Mouse (Mus musculus): ENCODE measurements around the gene Arhgap32. TPM values are rescaled to one million over a fixed set of nuclear protein-coding genes. Genes with fewer than 3 reads are reported as not detected.
A peak's percentile ranks its signal among the peaks of the same experiment; 100 is the strongest.

Arhgap32 gene
- total and polyA plus RNA-seq, 3 experiments, result 0.38 to 0.41 TPM; not detected in 1

DNA sequence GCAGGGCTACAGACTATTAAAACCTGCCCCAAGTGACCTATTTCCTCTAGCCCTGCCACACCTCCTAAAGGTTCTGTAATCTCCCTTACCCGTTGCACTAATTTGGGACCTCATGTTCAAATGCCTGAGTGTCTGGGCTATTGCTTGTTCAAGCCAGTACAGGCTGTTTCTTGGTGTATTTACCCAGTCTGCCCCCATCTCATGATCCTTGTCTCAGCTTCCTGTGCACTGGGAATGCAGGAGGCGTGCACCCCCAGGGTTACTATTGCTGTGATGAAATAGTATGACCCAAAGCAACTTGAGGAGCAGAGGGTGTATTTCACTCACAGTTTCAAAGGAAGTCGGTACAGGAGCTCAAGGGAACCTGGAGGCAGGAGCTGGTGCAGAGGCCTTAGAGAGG, 26.9 kb downstream of the Arhgap32 start:
- Histone ChIP-seq H3K36me3 (replicated peaks in 1 of 2; ENCODE audit: control insufficient read depth in 1 of 2, insufficient read depth in 1 of 2, low read length in 1 of 2) (no peaks in the 10 kb centered on the region), H3K27me3 (replicated peaks) (no peaks in the 10 kb centered on the region), H3K4me3 (replicated peaks in 1 of 3; ENCODE audit: low read depth in 2 of 3, low read length in 2 of 3, poor library complexity in 1 of 3) (no peak overlapping the region), H3K27ac (ENCODE audit: insufficient read depth, low read depth) (no peak overlapping the region), H3K9ac (ENCODE audit: insufficient read depth, low read depth) (no peak overlapping the region), H3K4me1 (ENCODE audit: control insufficient read depth in 1 of 2, insufficient read depth in 2 of 2) (peaks cover 10 to 33% of the 10 kb centered on the region in 2 experiments), H3K9me3 (replicated peaks; ENCODE audit: low read length) (no peaks in the 10 kb centered on the region), H3K79me2 (replicated peaks; ENCODE audit: control insufficient read depth, extremely low read depth, insufficient read depth, poor library complexity, severe bottlenecking) (no peaks in the 10 kb centered on the region), H3K4me2 (ENCODE audit: insufficient read depth, low read depth, poor library complexity, severe bottlenecking) (no peak overlapping the region)
- DNase-seq (ENCODE audit: extremely low read depth), result no peak
- in situ Hi-C loops (cut with MboI; ENCODE audit: low pct_ligation_motif_present, low pct_unique_long_range_greater_than_20kb, low sequenced_read_pairs), result no loop called here
- TF ChIP-seq PAX5 (IDR thresholded peaks at IDR 0.05; ENCODE audit: low read length) (no peak), EP300 (IDR thresholded peaks at IDR 0.05; ENCODE audit: low read length) (no peak), ZNF384 (IDR thresholded peaks at IDR 0.05; ENCODE audit: low read depth, low read length) (no peak)
- dilution Hi-C loops (cut with MboI; ENCODE audit: extremely low pct_ligation_motif_present, extremely low pct_unique_long_range_greater_than_20kb, low sequenced_read_pairs), result no loop called here

GRCm38 (mm10) chr9:32143451-32143850, 27.5 kb downstream of the Arhgap32 start:
- no peak overlapping the region for H3K27ac ChIP-seq (ENCODE audit: insufficient read depth, low read depth)
- dilution Hi-C loops (cut with MboI; ENCODE audit: extremely low pct_ligation_motif_present, extremely low pct_unique_long_range_greater_than_20kb, low sequenced_read_pairs) (no loop called here), in situ Hi-C loops (cut with MboI; ENCODE audit: low pct_ligation_motif_present, low pct_unique_long_range_greater_than_20kb, low sequenced_read_pairs) (no loop called here)
- DNase-seq (ENCODE audit: extremely low read depth), result no peak
- H3K4me1 ChIP-seq (ENCODE audit: control insufficient read depth in 1 of 2, insufficient read depth in 2 of 2), result peaks cover 7 to 26% of the 10 kb centered on the region in 2 experiments
- no peak overlapping the region for H3K9ac ChIP-seq (ENCODE audit: insufficient read depth, low read depth)
- no peaks in the 10 kb centered on the region for H3K36me3 ChIP-seq (replicated peaks in 1 of 2; ENCODE audit: control insufficient read depth in 1 of 2, insufficient read depth in 1 of 2, low read length in 1 of 2)
- H3K79me2 ChIP-seq (replicated peaks; ENCODE audit: control insufficient read depth, extremely low read depth, insufficient read depth, poor library complexity, severe bottlenecking), result no peaks in the 10 kb centered on the region
- TF ChIP-seq PAX5 (IDR thresholded peaks at IDR 0.05; ENCODE audit: low read length), result no peak
- TF ChIP-seq BHLHE40 (IDR thresholded peaks at IDR 0.05; ENCODE audit: low read depth, low read length), result no peak
- TF ChIP-seq CHD2 (IDR thresholded peaks at IDR 0.05; ENCODE audit: low read length), result no peak
- TF ChIP-seq USF2 (conservative IDR thresholded peaks at IDR 0.05; ENCODE audit: low read depth, low read length), result no peak
- no peak for TF ChIP-seq IRF4 (IDR thresholded peaks at IDR 0.05; ENCODE audit: low read depth, low read length)
- TF ChIP-seq ELF1 (IDR thresholded peaks at IDR 0.05; ENCODE audit: low read depth, low read length), result no peak
- no peak for TF ChIP-seq MAZ (IDR thresholded peaks at IDR 0.05; ENCODE audit: low read depth, low read length)
- H3K4me2 ChIP-seq (ENCODE audit: insufficient read depth, low read depth, poor library complexity, severe bottlenecking), result no peak overlapping the region
- H3K4me3 ChIP-seq (replicated peaks in 1 of 3; ENCODE audit: low read depth in 2 of 3, low read length in 2 of 3, poor library complexity in 1 of 3), result no peak overlapping the region
- H3K27me3 ChIP-seq (replicated peaks), result no peaks in the 10 kb centered on the region
- H3K9me3 ChIP-seq (replicated peaks; ENCODE audit: low read length), result no peaks in the 10 kb centered on the region

GRCm38 (mm10) chr9:32146257-32146996, 30.5 kb downstream of the Arhgap32 start:
- Histone ChIP-seq H3K9ac (ENCODE audit: insufficient read depth, low read depth) (no peak overlapping the region), H3K9me3 (replicated peaks; ENCODE audit: low read length) (no peaks in the 10 kb centered on the region), H3K27me3 (replicated peaks) (no peaks in the 10 kb centered on the region), H3K4me2 (ENCODE audit: insufficient read depth, low read depth, poor library complexity, severe bottlenecking) (peak overlapping the region; percentile 53; the same call in 1 of the 2 replicates), H3K36me3 (replicated peaks in 1 of 2; ENCODE audit: control insufficient read depth in 1 of 2, insufficient read depth in 1 of 2, low read length in 1 of 2) (no peaks in the 10 kb centered on the region), H3K27ac (ENCODE audit: insufficient read depth, low read depth) (no peak overlapping the region), H3K4me1 (ENCODE audit: control insufficient read depth in 1 of 2, insufficient read depth in 2 of 2) (peaks cover 7 to 23% of the 10 kb centered on the region in 2 experiments), H3K4me3 (replicated peaks in 1 of 3; ENCODE audit: low read depth in 2 of 3, low read length in 2 of 3, poor library complexity in 1 of 3) (no peak overlapping the region), H3K79me2 (replicated peaks; ENCODE audit: control insufficient read depth, extremely low read depth, insufficient read depth, poor library complexity, severe bottlenecking) (no peaks in the 10 kb centered on the region)
- in situ Hi-C loops (cut with MboI; ENCODE audit: low pct_ligation_motif_present, low pct_unique_long_range_greater_than_20kb, low sequenced_read_pairs) (no loop called here), dilution Hi-C loops (cut with MboI; ENCODE audit: extremely low pct_ligation_motif_present, extremely low pct_unique_long_range_greater_than_20kb, low sequenced_read_pairs) (no loop called here)
- DNase-seq (ENCODE audit: extremely low read depth), result peak; percentile 52
- no peak for TF ChIP-seq RCOR1 (conservative IDR thresholded peaks at IDR 0.05; ENCODE audit: low read depth, low read length)
- peak; percentile 41; the same call in 1 of the 2 replicates for TF ChIP-seq MYC (IDR thresholded peaks at IDR 0.05; ENCODE audit: low read depth, low read length)
- no peak for TF ChIP-seq ZKSCAN1 (IDR thresholded peaks at IDR 0.05; ENCODE audit: borderline replicate concordance, low read depth, low read length)
- TF ChIP-seq JUN (IDR thresholded peaks at IDR 0.05; ENCODE audit: insufficient read depth, low read depth, low read length), result peak; percentile 45; the same call in 1 of the 2 replicates
- TF ChIP-seq MAFK (IDR thresholded peaks at IDR 0.05; ENCODE audit: insufficient replicate concordance, low read length), result no peak
- TF ChIP-seq E2F4 (IDR thresholded peaks at IDR 0.05; ENCODE audit: insufficient replicate concordance, low read depth, low read length), result no peak
- peak; percentile 94 for TF ChIP-seq IRF4 (IDR thresholded peaks at IDR 0.05; ENCODE audit: low read depth, low read length)
- peak; percentile 36; the same call in 1 of the 2 replicates for TF ChIP-seq MEF2A (IDR thresholded peaks at IDR 0.05; ENCODE audit: borderline replicate concordance, low read depth, low read length)
- TF ChIP-seq POLR2A (IDR thresholded peaks at IDR 0.05; ENCODE audit: low read depth, low read length), result no peak
- no peak for TF ChIP-seq UBTF (IDR thresholded peaks at IDR 0.05; ENCODE audit: low read depth, low read length)
- TF ChIP-seq KAT2A (IDR thresholded peaks at IDR 0.05; ENCODE audit: insufficient replicate concordance, low read length), result no peak
- no peak for TF ChIP-seq ELF1 (IDR thresholded peaks at IDR 0.05; ENCODE audit: low read depth, low read length)
- TF ChIP-seq TCF12 (IDR thresholded peaks at IDR 0.05; ENCODE audit: low read depth, low read length), result 0 out of 2 replicates have a peak, but pooled peaks have one; percentile 54
- no peak for TF ChIP-seq NRF1 (IDR thresholded peaks at IDR 0.05; ENCODE audit: low read depth, low read length)
- TF ChIP-seq ETS1 (conservative IDR thresholded peaks at IDR 0.05; ENCODE audit: low read depth, low read length), result peak; percentile 83
- TF ChIP-seq SIN3A (IDR thresholded peaks at IDR 0.05; ENCODE audit: low read length), result peak; percentile 48; the same call in 1 of the 2 replicates
- TF ChIP-seq CHD1 (IDR thresholded peaks at IDR 0.05; ENCODE audit: low read depth, low read length), result no peak

Measured in CH12.LX (cell line).